Comparison of ENCODE assay signal across 8 mouse cellular contexts in the genomic region with DNA sequence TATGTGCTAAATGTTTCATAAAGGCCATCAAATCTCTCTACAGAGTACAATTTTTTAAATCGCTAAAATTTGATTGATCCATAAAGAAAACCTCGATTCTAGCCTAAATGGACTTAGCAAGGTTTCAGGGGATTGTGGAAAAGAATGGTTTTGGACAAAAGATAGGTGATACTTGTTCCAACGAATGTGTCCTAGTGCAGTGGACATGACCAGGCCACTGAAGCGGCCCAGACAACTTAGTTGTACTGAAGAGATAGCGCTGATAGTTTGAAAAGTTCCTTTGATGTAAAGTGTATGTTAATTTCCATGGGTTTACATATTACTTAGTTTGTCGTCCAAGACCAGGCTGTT. TPM values are rescaled to one million over a fixed set of nuclear protein-coding genes. Genes with fewer than 3 reads are reported as not detected.
DNase-seq lines count a peak whose midpoint lies in the region; ATAC-seq and TF ChIP-seq lines count a peak whose summit lies in the region.

No protein-coding gene starts in this region.

- TF ChIP-seq CTCF in CH12.LX (conservative IDR thresholded peaks at IDR 0.05 in 1 of 2, IDR thresholded peaks at IDR 0.05 in 1 of 2; ENCODE audit: low read depth in 2 of 2, low read length in 2 of 2): no peak

- in situ Hi-C loops in CH12.LX (cut with MboI; ENCODE audit: low pct_ligation_motif_present, low pct_unique_long_range_greater_than_20kb, low sequenced_read_pairs): no loop called here

- peak overlapping the region; percentile 63 for H3K9ac ChIP-seq in heart, embryonic 11.5 days (ENCODE audit: low read depth, low read length)
- peak overlapping the region; percentile 35 for H3K9ac ChIP-seq in CH12.LX (ENCODE audit: insufficient read depth, low read depth)
- peak overlapping the region; percentile 74 for H3K9ac ChIP-seq in forebrain, embryonic 13.5 days
- H3K9ac ChIP-seq in liver, embryonic 15.5 days: peak overlapping the region; percentile 70

- no peak for TF ChIP-seq POLR2A in CH12.LX (IDR thresholded peaks at IDR 0.05; ENCODE audit: low read depth, low read length)

- 6% methylated on average over 6 of the region's 6 CpGs for WGBS in heart, embryonic 11.5 days (ENCODE audit: insufficient replicate concordance)
- WGBS in forebrain, embryonic 13.5 days: 14% methylated on average over 6 of the region's 6 CpGs
- WGBS in liver, embryonic 15.5 days (ENCODE audit: insufficient replicate concordance): 3% methylated on average over 6 of the region's 6 CpGs

- peaks cover 3% of the 10 kb centered on the region for H3K4me1 ChIP-seq in heart, embryonic 11.5 days (ENCODE audit: control insufficient read depth, insufficient read depth, low read length)
- H3K4me1 ChIP-seq in CH12.LX (ENCODE audit: control insufficient read depth in 1 of 2, insufficient read depth in 2 of 2): peaks cover 2 to 24% of the 10 kb centered on the region in 2 experiments; a peak in 3 of 4 replicates
- peaks cover 36% of the 10 kb centered on the region for H3K4me1 ChIP-seq in forebrain, embryonic 13.5 days
- peaks cover 37% of the 10 kb centered on the region for H3K4me1 ChIP-seq in liver, embryonic 15.5 days (replicated peaks)

- H3K27ac ChIP-seq in heart, embryonic 11.5 days (ENCODE audit: low read depth, low read length): peak overlapping the region; percentile 35
- H3K27ac ChIP-seq in CH12.LX (ENCODE audit: insufficient read depth, low read depth): peak overlapping the region; percentile 72
- no peak overlapping the region for H3K27ac ChIP-seq in forebrain, embryonic 13.5 days
- H3K27ac ChIP-seq in liver, embryonic 15.5 days (replicated peaks): peak overlapping the region; percentile 86

- H3K9me3 ChIP-seq in heart, embryonic 11.5 days (replicated peaks; ENCODE audit: control insufficient read depth, low read length): no peaks in the 10 kb centered on the region
- H3K9me3 ChIP-seq in CH12.LX (replicated peaks; ENCODE audit: low read length): no peaks in the 10 kb centered on the region
- H3K9me3 ChIP-seq in forebrain, embryonic 13.5 days (replicated peaks): no peaks in the 10 kb centered on the region
- H3K9me3 ChIP-seq in liver, embryonic 15.5 days (replicated peaks): no peaks in the 10 kb centered on the region

- no peak for TF ChIP-seq RAD21 in CH12.LX (IDR thresholded peaks at IDR 0.05; ENCODE audit: low read depth, low read length)

- 0 out of 2 replicates have a peak, but pooled peaks have one; percentile 0 for ATAC-seq in heart, embryonic 11.5 days (replicated peaks; ENCODE audit: insufficient number of reproducible peaks, low FRiP score, low TSS enrichment)
- no peak for ATAC-seq in forebrain, embryonic 13.5 days
- no peak for ATAC-seq in liver, embryonic 15.5 days (ENCODE audit: insufficient read depth)

- H3K36me3 ChIP-seq in heart, embryonic 11.5 days (ENCODE audit: control insufficient read depth, insufficient read depth, low read length): no peaks in the 10 kb centered on the region
- H3K36me3 ChIP-seq in CH12.LX (replicated peaks in 1 of 2; ENCODE audit: control insufficient read depth in 1 of 2, insufficient read depth in 1 of 2, low read length in 1 of 2): peaks cover 0 to 14% of the 10 kb centered on the region in 2 experiments
- no peaks in the 10 kb centered on the region for H3K36me3 ChIP-seq in forebrain, embryonic 13.5 days (ENCODE audit: poor library complexity, severe bottlenecking)
- peaks cover 6% of the 10 kb centered on the region; the same call in 1 of the 2 replicates for H3K36me3 ChIP-seq in liver, embryonic 15.5 days (replicated peaks)

- peak overlapping the region; percentile 90 for H3K4me3 ChIP-seq in heart, embryonic 11.5 days (ENCODE audit: low read depth, low read length)
- H3K4me3 ChIP-seq in CH12.LX (replicated peaks in 1 of 3; ENCODE audit: low read depth in 2 of 3, low read length in 2 of 3, poor library complexity in 1 of 3): peak overlapping the region; percentile 70 to 97 (median 88)
- peak overlapping the region; percentile 96 for H3K4me3 ChIP-seq in forebrain, embryonic 13.5 days
- H3K4me3 ChIP-seq in liver, embryonic 15.5 days (replicated peaks): peak overlapping the region; percentile 98

- dilution Hi-C loops in CH12.LX (cut with MboI; ENCODE audit: extremely low pct_ligation_motif_present, extremely low pct_unique_long_range_greater_than_20kb, low sequenced_read_pairs): no loop called here

- no peak for TF ChIP-seq EP300 in CH12.LX (IDR thresholded peaks at IDR 0.05; ENCODE audit: low read length)

- no peaks in the 10 kb centered on the region for H3K27me3 ChIP-seq in heart, embryonic 11.5 days (ENCODE audit: control insufficient read depth, insufficient read depth, low read length)
- no peaks in the 10 kb centered on the region for H3K27me3 ChIP-seq in CH12.LX (replicated peaks)
- H3K27me3 ChIP-seq in forebrain, embryonic 13.5 days: no peaks in the 10 kb centered on the region
- no peaks in the 10 kb centered on the region for H3K27me3 ChIP-seq in liver, embryonic 15.5 days

- H3K79me2 ChIP-seq in CH12.LX (replicated peaks; ENCODE audit: control insufficient read depth, extremely low read depth, insufficient read depth, poor library complexity, severe bottlenecking): peaks cover 43% of the 10 kb centered on the region

- H3K4me2 ChIP-seq in heart, embryonic 11.5 days: peak overlapping the region; percentile 74
- H3K4me2 ChIP-seq in CH12.LX (ENCODE audit: insufficient read depth, low read depth, poor library complexity, severe bottlenecking): 0 out of 2 replicates have a peak overlapping the region, but pooled peaks have one; percentile 16
- peak overlapping the region; percentile 76 for H3K4me2 ChIP-seq in forebrain, embryonic 13.5 days
- H3K4me2 ChIP-seq in liver, embryonic 15.5 days: peak overlapping the region; percentile 73

- no peak for DNase-seq in heart, adult 8-10 months (ENCODE audit: low spot score)
- no peak for DNase-seq in CH12.LX (ENCODE audit: extremely low read depth)
- DNase-seq in adrenal gland, postnatal 25 days: no peak
- DNase-seq in kidney, postnatal 25 days: no peak
- no peak for DNase-seq in adrenal gland, postnatal 10 days

TF ChIP-seq in CH12.LX, 34 proteins besides CTCF, POLR2A, EP300 and RAD21:
- no peak for TF ChIP-seq SMC3 (IDR thresholded peaks at IDR 0.05; ENCODE audit: low read depth, low read length)
- TF ChIP-seq CHD1 (IDR thresholded peaks at IDR 0.05; ENCODE audit: low read depth, low read length): 0 out of 2 replicates have a peak, but pooled peaks have one; percentile 52

RNA-seq across cellular contexts. Expression of a gene that starts 0.7 kb away (rescaled TPM):
- 14.8 and 14.9 TPM in 2 replicates for polyA plus RNA-seq in heart, embryonic 11.5 days (2014; fragmentation: Nextera tagmentation; extraction: Ambion mirVana)
- 10 to 100 TPM; 12.4 to 18.4 (median 13.8) TPM for total RNA-seq in heart, adult 8-10 months (2022)
- total RNA-seq in CH12.LX (2012; rRNA removed) (39.9 and 59.9 TPM in 2 replicates), CH12.LX (2014; rRNA removed) (30.4 and 31.9 TPM in 2 replicates)
- 17.9 and 23.9 TPM in 2 replicates for polyA plus RNA-seq in CH12.LX (2012; ENCODE audit: insufficient read length, low read depth)
- 9.4 and 10.4 TPM in 2 replicates for polyA plus RNA-seq in forebrain, embryonic 13.5 days (2015; fragmentation: Nextera tagmentation; extraction: Ambion mirVana)
- 4.7 and 4.8 TPM in 2 replicates for polyA plus RNA-seq in liver, embryonic 15.5 days (2015; fragmentation: Nextera tagmentation; extraction: Ambion mirVana)
- total RNA-seq in adrenal gland, postnatal 25 days (2021): 40.5 and 52.5 TPM in 2 replicates
- total RNA-seq in adrenal gland, postnatal 10 days (2021): 10 to 100 TPM; 28.2 to 43.4 TPM

RNA-seq across cellular contexts. Expression of a gene that starts 0.9 kb away (rescaled TPM):
- polyA plus RNA-seq in heart, embryonic 11.5 days (2014; fragmentation: Nextera tagmentation; extraction: Ambion mirVana): 14.1 and 18.0 TPM in 2 replicates
- total RNA-seq in heart, adult 8-10 months (2022): 10 to 100 TPM; 17.6 to 21.4 (median 19.2) TPM
- total RNA-seq in CH12.LX (2012; rRNA removed) (23.1 and 25.3 TPM in 2 replicates), CH12.LX (2014; rRNA removed) (25.9 and 28.5 TPM in 2 replicates)
- polyA plus RNA-seq in CH12.LX (2012; ENCODE audit: insufficient read length, low read depth): 23.5 and 24.3 TPM in 2 replicates
- 35.2 and 35.5 TPM in 2 replicates for polyA plus RNA-seq in forebrain, embryonic 13.5 days (2015; fragmentation: Nextera tagmentation; extraction: Ambion mirVana)
- 11.5 TPM in 2 replicates for polyA plus RNA-seq in liver, embryonic 15.5 days (2015; fragmentation: Nextera tagmentation; extraction: Ambion mirVana)
- total RNA-seq in adrenal gland, postnatal 25 days (2021): 41.3 and 47.6 TPM in 2 replicates
- 10 to 100 TPM; 34.2 to 47.3 TPM for total RNA-seq in adrenal gland, postnatal 10 days (2021)

Comparison
In these comparisons a context has a peak if more than half of its experiments do, and no peak if none do; other contexts are left out.
1. H3K4me2 ChIP-seq: peak in every context shown above with its lines; median percentile 76 in forebrain, embryonic 13.5 days; 74 in heart, embryonic 11.5 days; 73 in liver, embryonic 15.5 days; 16 in CH12.LX.